Mouse (Mus musculus) brain, embryonic 14.5 days (tissue): Measurements from ENCODE around the gene Sltm. TPM values are rescaled to one million over a fixed set of nuclear protein-coding genes. Genes with fewer than 3 reads are reported as not detected.

Experiments
- DNase-seq: peaks from one replicate; pipeline ENCODE4 v3.0.0-alpha.2; 2011; ENCODE audit warnings: low read depth
- CTCF ChIP-seq: fragments of 200-500 bp; IDR thresholded peaks from 2 replicates; pipeline ENCODE4 v1.5.1; 2012; ENCODE audit warnings: inconsistent platforms, mild to moderate bottlenecking, moderate library complexity, borderline replicate concordance; ENCODE audit not compliant: insufficient read depth, insufficient read length; ENCODE audit errors: extremely low read depth
- POLR2A ChIP-seq: fragments of 200-500 bp; IDR thresholded peaks from 2 replicates; pipeline ENCODE4 v1.6.1; 2012; ENCODE audit warnings: mild to moderate bottlenecking, inconsistent platforms, borderline replicate concordance; ENCODE audit not compliant: poor library complexity, insufficient read depth, insufficient read length, severe bottlenecking; ENCODE audit errors: extremely low read depth
- polyA plus RNA-seq: library from polyadenylated mRNA; depleted of rRNA; stranded (reverse); fragments of >200 nt; gene quantifications from 2 replicates; pipeline ENCODE4 v1.2.3, GENCODE M21; 2012; rRNA removed

The Sltm gene
- polyA plus RNA-seq, 1 experiment = 58.8 TPM

DNA sequence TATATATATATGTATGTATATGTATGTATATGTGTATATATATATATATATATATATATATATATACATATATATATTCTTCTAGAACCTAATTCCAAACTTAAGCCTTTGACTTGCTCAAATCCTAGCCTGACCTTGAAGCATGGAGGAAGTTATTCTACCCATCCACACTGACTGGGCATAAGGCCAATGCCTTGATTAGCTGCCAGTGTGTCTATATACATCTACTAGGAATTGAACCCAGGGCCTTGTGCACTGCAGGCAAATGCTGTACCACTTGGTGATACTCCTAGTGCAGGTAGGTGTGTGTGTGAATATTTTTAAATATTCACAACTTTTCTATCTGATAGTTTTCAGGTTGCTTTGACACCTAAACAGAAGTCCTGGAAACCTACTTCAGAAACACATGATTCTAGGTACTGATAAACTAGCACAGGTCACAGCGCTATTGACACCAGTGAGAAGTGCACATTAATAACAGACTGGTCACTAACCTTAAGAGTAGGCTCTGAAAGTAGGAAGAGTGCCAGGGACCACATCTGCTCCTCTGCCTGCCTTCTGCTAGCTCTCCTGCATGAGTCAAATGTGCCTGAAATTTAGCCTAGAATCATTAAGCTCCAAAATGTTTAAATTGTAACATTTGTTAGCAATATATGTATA, 59.8 kb downstream of the Sltm start:
- no peak for TF ChIP-seq CTCF
- no peak for TF ChIP-seq POLR2A
- DNase-seq = peak; percentile 30

DNA sequence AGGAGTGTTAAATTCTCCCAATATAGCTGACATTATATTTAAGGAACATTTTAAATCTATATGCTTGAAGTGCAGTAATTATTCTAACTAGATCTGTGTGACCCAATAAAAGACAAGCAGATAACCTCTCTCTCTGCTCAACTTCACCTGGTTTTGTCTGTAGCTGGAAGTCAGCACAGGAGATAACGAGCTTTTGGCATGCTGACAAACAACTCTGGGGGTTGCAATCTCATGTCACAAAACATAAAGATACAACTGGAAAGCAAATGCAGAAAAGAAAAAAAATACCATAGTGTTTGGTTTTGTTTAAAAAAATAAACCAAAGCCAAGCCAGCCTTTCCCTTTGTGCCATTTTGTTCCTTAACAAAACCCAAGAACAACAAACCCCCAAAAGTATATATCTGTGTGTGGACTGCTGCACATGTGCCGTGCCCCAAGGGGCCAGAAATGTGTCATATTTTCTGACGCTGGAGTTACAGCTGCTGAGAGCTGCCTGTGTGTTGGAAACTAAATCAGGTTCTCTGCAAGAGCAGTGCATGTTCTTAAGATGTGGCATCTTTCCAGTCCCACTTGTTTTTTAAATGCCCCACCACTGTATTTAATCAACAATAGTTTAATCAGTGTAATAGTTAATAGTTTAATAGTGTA, 68.6 kb downstream of the Sltm start:
- no peak for DNase-seq
- no peak for TF ChIP-seq CTCF
- TF ChIP-seq POLR2A = no peak

DNA sequence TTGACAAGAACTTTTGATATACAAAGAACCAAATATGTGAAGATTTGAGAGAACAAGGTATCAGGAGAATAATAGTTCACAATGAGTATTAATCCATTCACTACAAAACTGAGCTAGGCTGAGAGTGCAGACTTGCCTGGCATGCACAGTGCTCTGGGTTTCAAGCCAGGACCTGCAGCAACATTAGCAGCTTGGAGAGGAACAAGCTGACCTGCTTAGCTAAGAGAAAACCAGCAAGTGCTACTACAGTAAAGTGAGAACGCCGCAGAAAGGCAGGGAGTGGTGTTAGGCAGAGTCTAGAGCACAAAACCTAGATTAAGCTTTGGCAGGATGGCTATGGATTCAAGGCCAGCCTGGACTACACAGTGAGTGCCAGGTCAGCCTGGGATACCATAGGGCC, 87.2 kb downstream of the Sltm start:
- TF ChIP-seq CTCF (no peak), POLR2A (no peak)

DNA sequence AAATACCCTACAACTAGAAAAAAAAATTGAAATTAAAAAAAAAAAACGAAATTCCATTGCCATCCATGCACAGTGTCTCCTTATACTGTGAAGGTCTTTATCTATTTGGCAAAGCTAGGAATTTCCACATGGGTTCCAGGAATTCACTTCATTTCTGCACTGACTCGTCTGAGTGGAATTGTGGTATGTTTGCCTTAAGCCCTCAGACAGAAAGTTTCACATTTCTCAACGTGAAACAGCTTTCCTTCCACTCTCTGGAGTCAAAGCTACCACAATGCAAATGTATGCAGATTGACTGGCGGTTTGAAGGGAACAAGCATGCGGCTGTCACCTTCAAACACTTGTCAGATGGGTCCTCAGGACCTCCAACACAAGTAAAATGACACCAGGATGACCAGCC, 89.1 kb downstream of the Sltm start:
- no peak for DNase-seq
- TF ChIP-seq CTCF = no peak
- no peak for TF ChIP-seq POLR2A

More for the DNA sequence above, 87.2 kb downstream of the Sltm start:
- DNase-seq = no peak

DNA sequence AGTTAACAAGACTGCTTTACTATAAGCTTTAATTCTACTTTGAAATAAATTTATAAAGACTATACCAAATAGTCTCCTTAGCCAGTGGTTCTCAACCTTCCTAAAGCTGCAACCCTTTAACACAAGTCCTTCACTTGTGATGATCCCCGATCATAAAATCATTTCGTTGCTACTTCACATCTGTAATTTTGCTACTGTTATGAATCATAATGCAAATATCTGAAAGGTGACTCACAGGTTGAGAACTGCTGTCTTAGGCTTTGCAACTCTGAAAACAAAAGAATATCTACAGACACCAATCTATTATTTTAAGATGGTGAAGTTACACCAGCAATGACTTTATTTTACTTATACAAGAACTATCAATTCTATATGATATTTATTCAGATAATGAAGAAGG, 94.2 kb downstream of the Sltm start:
- no peak for DNase-seq
- TF ChIP-seq CTCF (no peak), POLR2A (no peak)

Other genes with a start within 250 kb of the Sltm start
- 28.6 and 49.2 TPM in 2 replicates for gene Ccnb2, start 121.2 kb upstream of the Sltm start, polyA plus RNA-seq
- gene Rnf111, start 39.0 kb upstream of the Sltm start, polyA plus RNA-seq = 55.2 and 57.9 TPM in 2 replicates
- 0.50 and 0.90 TPM in 2 replicates for gene Gm10642, start 113.5 kb downstream of the Sltm start, polyA plus RNA-seq
- gene Mindy2, start 114.4 kb downstream of the Sltm start, polyA plus RNA-seq = 12.7 and 17.2 TPM in 2 replicates
- 42.4 and 56.3 TPM in 2 replicates for gene Adam10, start 136.2 kb downstream of the Sltm start, polyA plus RNA-seq